Mouse (Mus musculus): ENCODE data around the gene Kif1bp.

DNA sequence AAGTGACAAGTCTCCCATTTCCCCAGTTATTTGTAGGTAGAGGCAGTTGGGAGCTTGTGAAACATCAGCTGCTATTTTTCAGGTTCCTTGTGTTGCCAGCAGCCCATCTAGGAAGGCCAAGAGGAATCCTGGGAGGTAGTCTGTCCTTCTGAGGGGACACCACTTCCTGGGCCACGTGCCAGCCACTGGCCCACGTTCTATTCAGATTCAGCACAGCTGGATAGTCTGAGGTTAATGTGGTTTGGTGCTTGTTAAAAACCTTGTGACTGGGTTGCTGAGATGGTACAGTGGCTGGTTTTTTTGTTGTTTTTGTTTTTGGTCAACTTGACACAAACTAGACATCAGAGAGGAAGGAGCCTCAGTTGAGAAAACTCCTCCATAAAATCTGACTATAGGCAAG, 45.4 kb downstream of the Kif1bp start:
- no peak for TF ChIP-seq GATA1 (IDR thresholded peaks at IDR 0.05; ENCODE audit: borderline replicate concordance, low read length)
- no peak for TF ChIP-seq FLI1 (IDR thresholded peaks at IDR 0.05; ENCODE audit: low read length)
